Mouse (Mus musculus): Measurements from ENCODE around the gene Ssh2. TPM values are rescaled to one million over a fixed set of nuclear protein-coding genes. Genes with fewer than 3 reads are reported as not detected.
A peak's percentile ranks its signal among the peaks of the same experiment; 100 is the strongest.

Ssh2 gene
- polyA plus RNA-seq, 1 experiment from 2014 or later, result 13.4 TPM

- H3K27ac ChIP-seq (replicated peaks), result no peak overlapping the region
- H3K4me3 ChIP-seq, result no peak overlapping the region
- no peak overlapping the region for H3K4me2 ChIP-seq
- ATAC-seq (ENCODE audit: low read depth), result no peak
- H3K36me3 ChIP-seq, result no peaks in the 10 kb centered on the region
- no peaks in the 10 kb centered on the region for H3K9me3 ChIP-seq
- no peak overlapping the region for H3K9ac ChIP-seq
- no peaks in the 10 kb centered on the region for H3K27me3 ChIP-seq
- 0% methylated on average over 1 of the region's 1 CpGs for WGBS
- no peaks in the 10 kb centered on the region for H3K4me1 ChIP-seq (replicated peaks)
These were observed 92.4 kb downstream of the Ssh2 start for GRCm38 (mm10) chr11:77308533-77308932.

DNA sequence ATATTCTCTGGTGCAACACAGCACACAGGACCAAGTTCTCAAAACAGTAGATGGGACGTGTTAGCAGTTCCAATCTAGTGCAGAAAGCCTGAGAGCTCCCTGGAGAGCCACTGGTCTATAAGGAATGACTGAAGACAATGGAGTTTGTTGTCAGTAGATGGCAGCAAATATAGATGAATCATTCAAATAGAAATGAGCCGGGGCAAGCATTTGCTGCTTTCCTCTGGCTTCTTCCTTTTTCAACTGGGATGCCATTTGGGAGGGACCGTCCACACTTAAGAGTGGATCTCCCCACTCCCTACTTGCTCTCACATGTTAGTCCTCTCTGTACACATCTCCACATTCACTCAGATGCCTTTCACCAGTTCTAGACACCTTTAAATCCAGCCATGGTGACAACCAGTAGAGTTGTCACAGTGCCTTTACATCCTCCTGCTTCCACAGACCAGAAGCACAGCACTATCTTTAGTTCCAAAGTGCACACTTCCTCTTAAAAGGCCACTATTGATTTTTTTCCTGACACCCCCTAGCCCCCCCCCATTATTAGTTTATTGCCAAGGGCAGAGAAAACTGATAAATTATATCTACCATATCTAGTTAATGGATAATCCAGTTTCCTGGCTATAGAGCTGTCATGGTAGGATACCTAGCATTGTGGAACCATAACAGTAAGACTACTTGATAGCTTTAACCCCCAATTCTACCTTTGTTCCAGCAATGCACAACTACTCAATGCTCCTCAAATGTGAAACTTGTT, 101.8 kb downstream of the Ssh2 start:
- Histone ChIP-seq H3K4me1 (replicated peaks) (peaks cover 9% of the 10 kb centered on the region; the same call in 1 of the 2 replicates), H3K9me3 (no peaks in the 10 kb centered on the region), H3K4me2 (no peak overlapping the region), H3K36me3 (no peaks in the 10 kb centered on the region), H3K27me3 (no peaks in the 10 kb centered on the region), H3K27ac (replicated peaks) (no peak overlapping the region), H3K9ac (no peak overlapping the region), H3K4me3 (no peak overlapping the region)
- ATAC-seq (ENCODE audit: low read depth), result no peak
- 48% methylated on average over 3 of the region's 3 CpGs for WGBS

- Histone ChIP-seq H3K27ac (replicated peaks) (no peak overlapping the region), H3K9me3 (no peaks in the 10 kb centered on the region), H3K4me1 (replicated peaks) (peaks cover 9% of the 10 kb centered on the region; the same call in 1 of the 2 replicates), H3K9ac (no peak overlapping the region), H3K4me3 (no peak overlapping the region), H3K36me3 (no peaks in the 10 kb centered on the region), H3K4me2 (no peak overlapping the region), H3K27me3 (no peaks in the 10 kb centered on the region)
- ATAC-seq (ENCODE audit: low read depth), result no peak
These were observed 102.5 kb downstream of the Ssh2 start for GRCm38 (mm10) chr11:77318478-77319118.

DNA sequence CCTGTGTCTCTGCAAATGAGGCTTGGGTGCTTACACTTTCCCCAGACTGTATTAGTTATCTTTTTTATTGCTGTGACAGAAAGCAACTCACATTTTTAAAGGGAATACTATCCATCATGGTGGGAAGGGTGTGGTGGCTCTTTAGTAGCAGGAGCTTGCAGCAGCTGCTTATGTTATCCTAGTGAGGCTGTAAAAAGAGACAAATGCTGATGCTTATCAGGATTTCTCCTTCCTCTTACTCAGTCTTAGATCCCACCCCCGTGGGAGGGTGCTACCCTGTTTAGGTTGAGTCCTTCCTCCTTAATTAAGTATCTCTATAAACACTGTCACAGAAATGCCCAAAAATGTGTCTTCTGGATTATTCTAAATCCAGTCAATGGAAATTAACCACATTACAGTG, 105.1 kb downstream of the Ssh2 start:
- Histone ChIP-seq H3K27me3 (no peaks in the 10 kb centered on the region), H3K36me3 (no peaks in the 10 kb centered on the region), H3K9ac (no peak overlapping the region), H3K27ac (replicated peaks) (no peak overlapping the region), H3K4me3 (no peak overlapping the region), H3K4me1 (replicated peaks) (peaks cover 9% of the 10 kb centered on the region; the same call in 1 of the 2 replicates), H3K4me2 (no peak overlapping the region), H3K9me3 (no peaks in the 10 kb centered on the region)
- whole genome bisulfite sequencing, result 56% methylated on average over 1 of the region's 1 CpGs
- no peak for ATAC-seq (ENCODE audit: low read depth)

- WGBS, result 89% methylated on average over 2 of the region's 2 CpGs
- no peak overlapping the region for H3K27ac ChIP-seq (replicated peaks)
- ATAC-seq (ENCODE audit: low read depth), result no peak
- no peak overlapping the region for H3K9ac ChIP-seq
- no peak overlapping the region for H3K4me2 ChIP-seq
- no peaks in the 10 kb centered on the region for H3K27me3 ChIP-seq
- peaks cover 5% of the 10 kb centered on the region for H3K36me3 ChIP-seq
- H3K9me3 ChIP-seq, result no peaks in the 10 kb centered on the region
- no peaks in the 10 kb centered on the region for H3K4me1 ChIP-seq (replicated peaks)
- H3K4me3 ChIP-seq, result no peak overlapping the region
These were observed 114.4 kb downstream of the Ssh2 start for GRCm38 (mm10) chr11:77330529-77330928.

DNA sequence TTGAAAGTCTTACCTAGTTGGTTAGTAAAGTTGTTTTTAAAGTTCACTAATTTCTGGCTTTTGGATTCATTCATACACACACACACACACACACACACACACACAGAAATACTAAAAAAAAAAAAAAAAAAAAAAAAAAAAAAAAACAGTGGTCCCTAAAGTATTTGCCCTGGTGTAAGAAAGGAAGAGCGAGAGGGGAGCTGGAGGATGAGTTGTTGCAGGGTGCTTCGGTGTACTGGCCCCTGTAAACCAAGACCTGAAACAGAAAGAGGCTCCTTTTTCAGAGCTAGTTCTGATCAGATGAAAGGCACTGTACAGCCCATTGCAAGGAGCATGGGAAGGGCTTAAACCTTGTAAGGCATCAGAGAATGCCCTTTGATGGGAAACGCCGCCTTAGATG, 131.2 kb downstream of the Ssh2 start:
- no peaks in the 10 kb centered on the region for H3K36me3 ChIP-seq
- no peak overlapping the region for H3K4me3 ChIP-seq
- H3K27ac ChIP-seq (replicated peaks), result no peak overlapping the region
- no peak overlapping the region for H3K9ac ChIP-seq
- ATAC-seq (ENCODE audit: low read depth), result no peak
- WGBS, result 72% methylated on average over 4 of the region's 4 CpGs
- 0 out of 2 replicates have a peak overlapping the region, but pooled peaks have one; percentile 88 for H3K4me2 ChIP-seq
- H3K9me3 ChIP-seq, result no peaks in the 10 kb centered on the region
- peaks cover 12% of the 10 kb centered on the region for H3K27me3 ChIP-seq
- peaks cover 14% of the 10 kb centered on the region for H3K4me1 ChIP-seq (replicated peaks)

- peaks cover 12% of the 10 kb centered on the region for H3K27me3 ChIP-seq
- under 1% methylated on average over 54 of the region's 54 CpGs for WGBS
- 0 out of 2 replicates have a peak overlapping the region, but pooled peaks have one; percentile 18 for H3K27ac ChIP-seq (replicated peaks)
- peak overlapping the region; percentile 75 for H3K9ac ChIP-seq
- H3K4me2 ChIP-seq, result peak overlapping the region; percentile 88
- H3K36me3 ChIP-seq, result no peaks in the 10 kb centered on the region
- peak overlapping the region; percentile 54 for H3K4me3 ChIP-seq
- peaks cover 14% of the 10 kb centered on the region for H3K4me1 ChIP-seq (replicated peaks)
- H3K9me3 ChIP-seq, result no peaks in the 10 kb centered on the region
- ATAC-seq (ENCODE audit: low read depth), result peak; percentile 98
These were observed 132.2 kb downstream of the Ssh2 start for GRCm38 (mm10) chr11:77348142-77348741.

DNA sequence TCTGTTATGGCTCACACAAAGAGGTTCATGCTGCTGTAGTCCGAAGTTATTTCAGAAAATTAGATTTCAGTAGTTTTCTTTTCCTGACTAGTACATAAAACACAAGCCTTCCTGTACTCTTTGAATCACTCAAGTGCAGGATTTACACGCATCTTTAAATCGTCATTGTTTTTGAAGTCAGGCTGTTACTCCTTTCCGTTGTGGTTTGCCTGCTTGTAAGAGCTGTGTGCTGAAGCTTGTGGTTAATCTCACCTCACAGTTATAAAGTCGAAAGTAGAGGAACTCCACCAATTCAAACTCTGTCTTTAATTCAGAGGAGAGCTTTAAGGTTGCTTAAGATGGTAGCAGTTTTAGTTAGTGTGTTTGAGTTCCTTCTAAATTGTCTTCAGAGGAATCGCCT, 132.9 kb downstream of the Ssh2 start:
- peaks cover 14% of the 10 kb centered on the region for H3K4me1 ChIP-seq (replicated peaks)
- no peak overlapping the region for H3K27ac ChIP-seq (replicated peaks)
- peak overlapping the region; percentile 54 for H3K4me3 ChIP-seq
- H3K9me3 ChIP-seq, result no peaks in the 10 kb centered on the region
- ATAC-seq (ENCODE audit: low read depth), result no peak
- WGBS, result 30% methylated on average over 6 of the region's 6 CpGs
- peaks cover 12% of the 10 kb centered on the region for H3K27me3 ChIP-seq
- no peaks in the 10 kb centered on the region for H3K36me3 ChIP-seq
- peak overlapping the region; percentile 75 for H3K9ac ChIP-seq
- peak overlapping the region; percentile 88 for H3K4me2 ChIP-seq

GRCm38 (mm10) chr11:77349698-77350097, 133.6 kb downstream of the Ssh2 start:
- ATAC-seq (ENCODE audit: low read depth), result no peak
- WGBS, result 79% methylated on average over 2 of the region's 2 CpGs

GRCm38 (mm10) chr11:77355055-77355454, 139.0 kb downstream of the Ssh2 start:
- 0 out of 2 replicates have a peak, but pooled peaks cover under 1% of the 10 kb centered on the region for H3K27me3 ChIP-seq
- 83% methylated on average over 3 of the region's 3 CpGs for WGBS
- no peaks in the 10 kb centered on the region for H3K36me3 ChIP-seq

More at GRCm38 (mm10) chr11:77349698-77350097, 133.6 kb downstream of the Ssh2 start:
- H3K9me3 ChIP-seq, result no peaks in the 10 kb centered on the region
- H3K27me3 ChIP-seq, result peaks cover 12% of the 10 kb centered on the region
- H3K27ac ChIP-seq (replicated peaks), result no peak overlapping the region
- H3K9ac ChIP-seq, result no peak overlapping the region
- no peaks in the 10 kb centered on the region for H3K36me3 ChIP-seq
- no peak overlapping the region; the same call in 1 of the 2 replicates for H3K4me3 ChIP-seq
- H3K4me1 ChIP-seq (replicated peaks), result peaks cover 14% of the 10 kb centered on the region
- H3K4me2 ChIP-seq, result no peak overlapping the region

DNA sequence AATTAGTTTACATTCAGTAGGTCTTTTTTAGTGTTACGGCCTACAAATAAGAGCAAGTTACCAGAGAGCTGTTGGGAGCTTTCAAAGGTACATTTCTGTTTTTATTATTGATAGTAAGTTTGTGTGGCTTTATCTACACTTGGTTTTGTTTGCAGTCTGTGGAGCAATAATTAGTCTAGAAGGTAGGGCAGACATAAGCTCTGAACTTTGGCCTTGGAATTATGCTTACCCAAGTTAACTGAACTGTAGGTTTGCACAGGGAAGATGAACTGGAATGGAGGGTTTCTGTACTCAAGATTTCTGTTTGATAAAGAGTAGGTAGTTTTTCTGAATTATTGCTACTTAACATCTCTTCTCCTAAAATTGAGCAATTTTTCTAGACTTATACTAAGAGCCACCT, 141.8 kb downstream of the Ssh2 start:
- H3K9me3 ChIP-seq, result no peaks in the 10 kb centered on the region
- WGBS, result 100% methylated on average over 1 of the region's 1 CpGs
- H3K27me3 ChIP-seq, result no peaks in the 10 kb centered on the region

More at GRCm38 (mm10) chr11:77355055-77355454, 139.0 kb downstream of the Ssh2 start:
- Histone ChIP-seq H3K4me3 (no peak overlapping the region), H3K4me1 (replicated peaks) (no peaks in the 10 kb centered on the region), H3K9ac (no peak overlapping the region), H3K27ac (replicated peaks) (no peak overlapping the region), H3K4me2 (no peak overlapping the region), H3K9me3 (no peaks in the 10 kb centered on the region)
- no peak for ATAC-seq (ENCODE audit: low read depth)

DNA sequence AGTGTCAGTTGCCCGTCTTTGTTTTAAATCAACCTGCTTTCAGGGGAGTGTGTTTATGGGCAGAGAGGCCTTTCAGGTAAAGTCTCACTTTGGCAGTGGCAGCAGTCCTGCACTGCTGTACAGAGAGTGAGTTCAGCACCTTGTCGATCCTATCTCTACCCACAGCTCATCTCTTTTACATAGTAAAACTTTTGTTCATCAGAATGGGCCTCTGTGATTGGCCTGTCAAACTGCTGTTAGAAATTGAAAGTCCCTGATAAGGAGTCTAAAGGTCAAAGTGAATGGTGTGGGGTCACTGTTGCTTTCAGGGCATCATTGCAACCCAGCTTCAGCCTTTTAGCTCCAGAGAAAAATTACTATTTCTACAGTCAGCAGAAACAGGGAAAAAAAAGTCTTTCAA, 147.4 kb downstream of the Ssh2 start:
- no peak overlapping the region for H3K4me2 ChIP-seq
- H3K4me1 ChIP-seq (replicated peaks), result no peaks in the 10 kb centered on the region
- no peaks in the 10 kb centered on the region for H3K36me3 ChIP-seq
- no peak overlapping the region for H3K9ac ChIP-seq
- 80% methylated on average over 2 of the region's 2 CpGs for WGBS
- no peak for ATAC-seq (ENCODE audit: low read depth)
- H3K27me3 ChIP-seq, result no peaks in the 10 kb centered on the region
- H3K27ac ChIP-seq (replicated peaks), result no peak overlapping the region
- H3K9me3 ChIP-seq, result no peaks in the 10 kb centered on the region
- no peak overlapping the region for H3K4me3 ChIP-seq

More for the DNA sequence above, 141.8 kb downstream of the Ssh2 start:
- Histone ChIP-seq H3K36me3 (no peaks in the 10 kb centered on the region), H3K9ac (no peak overlapping the region), H3K4me1 (replicated peaks) (no peaks in the 10 kb centered on the region), H3K4me3 (no peak overlapping the region), H3K27ac (replicated peaks) (no peak overlapping the region), H3K4me2 (no peak overlapping the region)
- no peak for ATAC-seq (ENCODE audit: low read depth)
